Mouse (Mus musculus): ENCODE measurements around the gene Ufl1. TPM values are rescaled to one million over a fixed set of nuclear protein-coding genes. Genes with fewer than 3 reads are reported as not detected.
A peak's percentile ranks its signal among the peaks of the same experiment; 100 is the strongest.
"Not testable (repeated sequence)": the region's sequence is repeated elsewhere in the genome, so short reads cannot be mapped to it uniquely, and the experiment has no call there.

Ufl1 gene
- 10 to 100 TPM; 31.1 to 34.6 TPM for total RNA-seq (2021)

GRCm38 (mm10) chr4:25281671-25282038, at the start of gene Ufl1:
Gene Ufl1, minus strand, starts transcription at chr4:25281821.
- intact Hi-C loops (cut with DNase I): loop anchor here (10.0 kb wide), 1 partner anchor 513 kb away; no protein-coding TSS in a partner anchor

DNA sequence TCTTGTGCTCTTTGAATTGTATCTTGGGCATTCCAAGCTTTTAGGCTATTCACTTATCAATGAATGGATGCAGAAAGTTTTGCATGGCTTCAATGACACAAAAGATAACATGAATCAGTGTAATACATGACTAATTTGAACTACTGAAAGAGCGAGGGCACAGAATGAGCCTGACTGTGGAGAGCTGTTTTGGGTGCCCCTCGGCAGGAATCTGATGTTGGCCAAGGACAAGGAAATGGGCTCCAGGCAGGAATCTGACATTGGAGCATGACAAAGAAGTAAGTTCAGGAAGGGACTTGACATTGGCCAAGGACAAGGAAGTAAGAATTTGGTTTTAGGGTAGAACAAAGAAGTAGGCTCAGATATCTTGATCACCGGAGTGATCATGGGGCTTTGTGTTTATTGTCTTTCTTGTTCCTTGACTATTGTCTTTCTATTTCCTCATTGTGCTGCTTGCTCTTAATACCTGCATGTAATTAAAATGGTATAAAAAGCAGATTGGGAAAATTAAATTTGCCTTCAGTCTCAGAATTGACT, 44.1 kb upstream of the Ufl1 start:
- intact Hi-C loops (cut with DNase I): no loop called here

More at GRCm38 (mm10) chr4:25281671-25282038, at the start of gene Ufl1:
- peak; percentile 95 to 97 for DNase-seq (ENCODE audit: extremely low spot score in 1 of 2, low spot score in 2 of 2)

DNA sequence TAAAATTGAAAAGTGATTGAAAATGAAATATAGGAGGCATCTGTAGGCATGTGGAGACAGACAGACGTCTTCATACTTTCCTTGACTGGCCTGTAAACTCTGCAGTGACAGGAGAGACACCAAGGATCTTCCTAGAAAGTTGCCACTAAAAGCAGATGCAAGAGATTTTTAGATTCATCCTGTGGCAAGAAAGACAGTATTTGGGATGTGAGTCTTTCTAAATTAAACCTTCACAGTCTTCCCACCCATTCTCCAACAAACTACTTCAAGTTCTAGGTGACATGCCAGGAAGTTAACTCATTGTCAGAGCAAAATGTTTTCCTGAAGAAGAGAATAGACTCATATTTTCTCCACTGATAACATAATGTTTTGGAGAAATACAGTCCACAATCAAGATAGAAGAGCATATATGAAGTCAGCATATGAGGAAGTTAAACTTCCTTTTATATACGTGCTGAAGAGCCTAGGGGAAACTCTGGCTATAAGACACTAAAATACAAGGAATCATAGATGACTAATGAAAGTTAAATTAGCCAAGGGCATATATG, 41.1 kb upstream of the Ufl1 start:
- intact Hi-C loops (cut with DNase I): no loop called here
- no peak for DNase-seq (ENCODE audit: extremely low spot score in 1 of 2, low spot score in 2 of 2)

More for the DNA sequence above, 44.1 kb upstream of the Ufl1 start:
- no peak for DNase-seq (ENCODE audit: extremely low spot score in 1 of 2, low spot score in 2 of 2)

DNA sequence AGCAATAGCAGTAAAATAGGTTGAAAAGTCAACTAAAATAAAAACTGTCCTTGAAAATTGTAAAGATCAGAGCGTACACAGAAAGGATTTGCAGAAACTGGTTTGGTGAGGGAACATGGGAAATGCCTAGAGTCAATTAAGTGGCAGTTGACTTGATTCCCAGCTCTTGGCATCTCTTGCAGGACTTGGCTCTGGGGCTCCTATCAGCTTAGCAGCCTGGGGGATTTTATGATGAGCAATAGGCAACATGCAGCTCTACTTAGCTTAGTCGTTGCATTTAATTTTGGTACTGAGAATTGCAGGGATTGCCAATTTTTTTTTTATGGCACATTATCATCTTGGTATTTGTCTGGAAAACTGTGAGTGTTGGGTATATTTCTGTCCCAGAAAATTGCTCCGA, 32.1 kb upstream of the Ufl1 start:
- no peak for DNase-seq (ENCODE audit: extremely low spot score in 1 of 2, low spot score in 2 of 2)
- intact Hi-C loops (cut with DNase I): no loop called here

DNA sequence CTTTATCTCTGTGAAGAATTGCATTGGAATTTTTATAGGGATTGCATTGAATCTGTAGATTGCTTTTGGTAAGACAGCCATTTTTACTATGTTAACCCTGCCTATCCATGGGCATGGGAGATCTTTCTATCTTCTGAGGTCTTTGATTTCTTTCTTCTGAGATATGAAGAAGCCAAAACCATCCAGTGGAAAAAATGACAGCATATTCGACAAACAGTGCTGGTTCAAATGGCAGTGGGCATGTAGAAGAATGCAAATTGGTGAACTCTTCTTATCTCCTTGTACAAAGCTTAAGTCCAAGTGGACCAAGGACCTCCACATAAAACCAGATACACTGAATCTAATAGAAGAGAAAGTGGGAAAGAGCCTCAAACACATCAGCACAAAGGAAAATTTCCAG, 3.4 kb upstream of the Ufl1 start:
- not testable (repeated sequence) for DNase-seq (ENCODE audit: extremely low spot score in 1 of 2, low spot score in 2 of 2)
- intact Hi-C loops (cut with DNase I): loop anchor here (10.0 kb wide), 1 partner anchor 510 kb away; no protein-coding TSS in a partner anchor

DNA sequence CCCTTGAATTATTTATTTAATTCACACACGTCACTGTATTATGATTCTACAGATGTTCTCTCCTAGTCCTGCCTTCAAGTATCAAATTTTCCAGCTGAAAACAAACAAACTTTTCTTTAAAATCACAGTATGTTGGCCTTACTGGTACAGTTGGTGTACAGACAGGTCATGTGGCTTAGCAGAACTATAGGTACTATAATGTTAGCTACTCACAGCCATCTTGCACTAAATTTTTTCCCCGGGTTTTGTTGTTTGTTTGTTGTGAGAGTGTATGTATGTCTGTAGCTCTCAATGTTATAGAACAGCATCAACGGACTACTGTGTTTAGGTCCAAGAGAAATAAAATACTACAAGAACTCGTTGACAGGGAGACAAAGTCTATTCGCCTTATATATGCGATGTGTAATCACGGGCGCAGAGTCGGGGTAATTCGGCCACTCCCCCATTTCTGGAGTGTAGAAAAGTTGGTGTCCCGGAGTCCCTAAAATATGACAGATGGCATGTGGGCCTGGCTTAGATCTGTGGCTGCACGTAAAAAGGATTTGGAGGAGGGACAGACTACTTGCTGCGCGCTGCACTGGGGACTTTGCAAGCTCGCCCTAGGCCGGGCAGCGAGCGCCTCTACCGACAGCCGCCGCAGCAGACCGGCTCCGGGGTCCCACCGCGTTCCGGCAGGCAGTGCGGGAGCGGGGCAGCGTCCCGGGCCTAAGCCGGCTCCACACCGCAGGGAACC, 517 bp downstream of the Ufl1 start:
- no peak for DNase-seq (ENCODE audit: extremely low spot score in 1 of 2, low spot score in 2 of 2)
- intact Hi-C loops (cut with DNase I): loop anchor here (10.0 kb wide), 1 partner anchor 514 kb away; no protein-coding TSS in a partner anchor

DNA sequence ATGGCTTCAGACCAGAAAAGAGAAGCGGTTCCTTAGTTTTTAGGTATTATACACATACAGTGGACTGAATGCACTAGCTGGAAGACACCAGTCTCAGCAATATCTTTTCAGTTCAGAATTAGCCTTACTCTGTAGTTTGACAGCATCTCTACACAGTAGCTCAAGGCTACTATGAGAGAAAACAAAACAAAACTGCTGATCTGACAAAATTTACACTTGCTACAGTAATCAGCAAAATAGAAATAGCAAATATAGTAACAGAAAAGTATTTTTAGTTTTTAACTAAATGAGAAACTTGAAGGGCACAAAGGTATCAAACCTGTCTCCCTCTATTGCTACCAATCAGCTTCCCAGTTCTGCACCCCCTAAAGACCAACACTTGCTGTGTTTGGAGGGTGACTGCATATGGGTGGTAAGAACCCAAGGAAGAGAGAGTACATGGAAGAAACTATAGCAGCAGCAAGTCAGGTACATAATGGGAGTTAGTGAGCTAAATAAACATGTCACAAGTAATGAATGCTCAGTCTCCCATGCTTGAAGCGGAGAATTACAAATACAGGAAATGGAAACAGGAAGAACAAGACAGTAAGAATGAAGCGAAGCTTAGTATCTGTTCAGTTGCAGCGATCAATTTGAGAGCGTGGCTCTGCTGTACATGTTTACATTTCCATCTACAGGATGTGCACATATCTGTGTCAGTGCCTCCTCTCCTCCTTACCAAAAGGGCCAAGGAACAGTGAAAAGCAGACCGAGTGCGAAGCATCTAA, 8.6 kb downstream of the Ufl1 start:
- intact Hi-C loops (cut with DNase I): no loop called here

DNA sequence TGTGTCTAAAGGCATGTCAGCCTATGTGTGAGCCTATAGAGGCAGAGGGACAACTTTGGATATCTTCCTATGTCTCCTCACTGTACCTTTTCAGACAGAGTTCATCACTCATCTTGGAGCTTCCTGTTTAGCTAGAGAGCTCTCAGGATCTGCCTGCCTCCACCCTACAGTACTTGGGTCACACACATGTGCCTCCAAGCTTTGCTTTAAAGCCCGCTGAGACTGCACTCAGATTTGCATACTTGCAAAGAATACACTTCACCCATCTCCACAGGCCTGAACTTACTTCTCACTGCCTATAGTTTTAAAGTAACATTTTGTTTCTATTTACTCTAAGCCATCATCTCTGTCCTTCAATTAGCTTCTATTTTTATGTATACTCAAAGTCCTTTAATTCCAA, 9.7 kb downstream of the Ufl1 start:
- intact Hi-C loops (cut with DNase I): no loop called here
- no peak for DNase-seq (ENCODE audit: extremely low spot score in 1 of 2, low spot score in 2 of 2)

More for the DNA sequence above, 8.6 kb downstream of the Ufl1 start:
- no peak for DNase-seq (ENCODE audit: extremely low spot score in 1 of 2, low spot score in 2 of 2)

DNA sequence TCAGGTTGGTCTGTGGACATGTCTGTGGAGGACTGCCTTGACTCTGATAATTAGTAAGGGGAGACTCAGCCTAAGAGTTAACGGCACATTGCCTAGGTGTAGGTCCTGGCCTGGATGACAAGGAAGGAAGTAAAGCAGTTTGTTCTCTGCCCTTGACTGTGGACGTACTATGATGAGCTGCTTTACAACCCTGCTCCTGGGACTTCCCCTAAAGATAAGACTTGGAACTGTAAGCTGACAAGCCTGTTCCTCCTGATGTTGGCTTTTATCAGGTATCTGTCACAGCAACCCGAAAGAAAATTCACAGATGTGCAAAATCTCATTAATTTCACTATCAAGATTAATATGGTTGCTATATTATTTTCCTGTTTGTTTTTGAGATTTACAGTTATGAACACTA, 14.5 kb downstream of the Ufl1 start:
- DNase-seq (ENCODE audit: extremely low spot score in 1 of 2, low spot score in 2 of 2): no peak
- intact Hi-C loops (cut with DNase I): no loop called here

DNA sequence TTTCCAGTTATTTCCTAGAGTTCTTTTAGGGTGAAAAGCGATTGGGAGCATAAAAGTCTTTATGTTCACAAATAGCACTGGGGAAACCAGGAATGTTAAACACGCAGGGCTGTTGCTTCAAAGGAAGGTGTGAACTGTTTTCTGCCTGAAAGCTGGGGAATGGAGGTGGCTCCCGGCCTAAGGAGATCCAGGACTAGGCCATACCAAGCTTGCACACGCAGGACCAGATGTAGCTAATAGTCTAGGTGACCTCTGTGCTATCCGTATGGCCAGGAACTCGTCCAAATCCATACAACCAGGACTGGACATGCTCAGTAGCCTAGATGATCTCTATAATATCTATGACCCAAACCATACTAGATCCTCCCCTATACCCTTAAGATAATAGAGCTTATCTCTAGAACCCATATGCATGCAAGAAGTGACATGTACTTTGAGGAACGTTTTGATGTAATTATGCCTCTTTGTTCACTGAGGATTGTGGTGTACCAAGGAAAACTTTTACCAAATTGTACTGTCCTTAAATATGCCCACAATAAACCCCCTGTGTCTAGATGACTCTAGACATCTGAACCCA, 23.7 kb downstream of the Ufl1 start:
- intact Hi-C loops (cut with DNase I): no loop called here

DNA sequence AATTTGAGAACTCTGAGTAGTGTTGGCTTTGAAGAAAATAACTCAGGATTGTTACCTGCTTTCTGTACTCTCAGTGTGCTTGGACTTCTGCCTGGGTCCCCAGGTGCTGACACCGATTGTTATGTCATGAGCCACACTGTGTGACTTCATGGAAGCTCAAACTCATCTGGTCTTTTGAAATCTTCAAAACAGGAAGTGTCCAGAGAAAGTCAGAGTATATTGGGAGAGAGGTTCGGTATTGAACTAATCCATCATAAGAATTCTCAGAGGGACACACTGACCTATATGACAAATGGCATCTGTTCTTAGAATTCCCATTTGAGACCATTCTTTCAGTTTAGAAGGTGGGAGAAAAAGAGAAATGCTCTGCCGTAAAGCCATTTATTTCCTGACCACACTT, 38.8 kb downstream of the Ufl1 start, which contains the start of gene Fhl5:
Fhl5 (minus strand) TSS at position 101 of the 400 bp plus-strand sequence.
- intact Hi-C loops (cut with DNase I): no loop called here

More for the DNA sequence above, 23.7 kb downstream of the Ufl1 start:
- no peak for DNase-seq (ENCODE audit: extremely low spot score in 1 of 2, low spot score in 2 of 2)

DNA sequence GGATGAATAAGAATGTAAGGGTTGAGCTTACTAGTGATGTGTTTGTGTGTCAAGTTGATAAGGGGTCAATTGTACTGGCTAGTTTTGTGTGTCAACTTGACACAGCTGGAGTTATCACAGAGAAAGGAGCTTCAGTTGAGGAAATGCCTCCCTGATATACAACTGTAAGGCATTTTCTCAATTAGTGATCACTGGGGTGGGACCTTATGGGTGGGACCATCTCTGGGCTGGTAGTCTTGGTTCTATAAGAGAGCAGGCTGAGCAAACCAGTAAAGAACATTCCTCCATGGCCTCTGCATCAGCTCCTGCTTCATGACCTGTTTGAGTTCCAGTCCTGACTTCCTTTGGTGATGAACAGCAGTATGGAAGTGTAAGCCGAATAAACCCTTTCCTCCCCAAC, 46.0 kb downstream of the Ufl1 start:
- intact Hi-C loops (cut with DNase I); DNase-seq (ENCODE audit: extremely low spot score in 1 of 2, low spot score in 2 of 2): not testable (repeated sequence)

More for the DNA sequence above, 38.8 kb downstream of the Ufl1 start, which contains the start of gene Fhl5:
- no peak for DNase-seq (ENCODE audit: extremely low spot score in 1 of 2, low spot score in 2 of 2)

- intact Hi-C loops (cut with DNase I); DNase-seq (ENCODE audit: extremely low spot score in 1 of 2, low spot score in 2 of 2): not testable (repeated sequence)
These were observed 47.9 kb downstream of the Ufl1 start for GRCm38 (mm10) chr4:25233767-25234166.

DNA sequence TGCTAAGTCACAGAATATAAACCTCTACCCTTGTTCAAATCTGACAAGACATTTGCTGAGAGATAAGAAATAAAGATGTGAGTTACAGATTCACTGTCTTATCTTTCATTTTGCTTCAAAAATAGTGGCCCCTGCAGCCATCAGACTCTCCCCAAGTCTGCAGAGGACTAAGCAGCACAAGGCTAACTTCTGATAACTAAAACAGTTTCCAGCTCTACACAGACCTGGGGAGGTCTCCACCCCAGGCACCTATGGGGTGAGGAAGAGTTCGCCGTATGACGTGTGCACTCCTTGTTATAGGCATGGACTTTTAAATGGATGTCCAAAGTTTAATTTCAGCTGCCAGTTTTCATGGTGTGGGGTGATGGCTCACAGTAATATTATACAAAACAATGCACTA, 49.1 kb downstream of the Ufl1 start:
- intact Hi-C loops (cut with DNase I): no loop called here

DNA sequence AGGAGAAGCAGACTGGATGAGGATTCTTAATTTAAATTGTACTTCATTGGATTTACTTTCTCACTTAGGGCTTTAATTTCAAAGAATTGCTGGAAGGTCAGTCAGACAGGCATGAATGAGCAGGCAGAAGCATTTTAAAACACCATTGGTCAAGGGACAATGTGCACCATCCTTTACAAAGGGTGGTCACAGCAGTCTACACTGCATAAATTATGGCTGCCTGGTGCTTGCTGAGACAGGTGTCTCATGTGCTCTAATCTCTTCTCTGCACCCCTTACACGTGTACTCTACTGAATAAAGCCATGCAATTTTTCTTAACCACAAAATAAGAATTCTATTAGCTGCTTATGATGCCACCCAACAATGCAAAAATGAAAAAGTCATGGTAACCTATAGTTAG, 54.1 kb downstream of the Ufl1 start:
- intact Hi-C loops (cut with DNase I): no loop called here
- DNase-seq (ENCODE audit: extremely low spot score in 1 of 2, low spot score in 2 of 2): no peak

More for the DNA sequence above, 49.1 kb downstream of the Ufl1 start:
- DNase-seq (ENCODE audit: extremely low spot score in 1 of 2, low spot score in 2 of 2): no peak

DNA sequence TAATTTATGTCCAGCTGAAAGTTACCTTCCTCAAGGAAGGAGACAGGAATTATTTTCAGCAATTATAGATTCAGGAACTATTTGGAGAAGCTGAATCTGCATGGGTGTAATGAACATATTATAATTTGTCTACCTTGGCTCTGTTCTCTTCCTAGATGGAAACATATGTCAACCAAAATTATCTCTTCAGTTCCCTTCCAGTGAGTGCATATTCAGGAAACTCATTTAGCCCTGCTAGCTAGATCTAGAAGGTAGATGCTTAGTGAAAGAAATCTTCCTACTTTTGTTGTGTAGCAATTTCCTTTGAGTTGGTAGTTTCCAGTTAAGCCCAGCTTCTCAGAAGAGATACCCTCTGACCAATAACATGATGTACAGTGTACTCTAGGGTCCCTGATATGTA, 59.7 kb downstream of the Ufl1 start:
- intact Hi-C loops (cut with DNase I): no loop called here

DNA sequence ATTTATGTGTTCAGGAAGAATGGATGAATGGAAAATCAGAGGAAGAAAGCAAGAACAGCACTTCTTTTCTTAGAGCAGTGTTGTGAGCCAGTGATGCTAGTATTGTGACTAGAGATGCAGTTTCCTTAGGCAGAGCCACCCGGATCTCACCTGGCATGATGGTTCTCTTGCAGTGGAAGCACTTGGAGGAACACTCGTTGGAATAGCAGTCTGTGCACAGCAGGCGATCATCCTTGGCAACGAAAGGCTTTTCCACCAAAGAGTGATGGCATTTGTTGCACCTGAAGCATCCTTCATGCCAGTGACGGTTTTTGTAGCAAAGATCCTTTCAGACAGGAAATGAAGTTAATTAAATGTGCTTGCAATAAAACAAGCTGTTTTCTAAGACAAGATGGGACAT, 68.2 kb downstream of the Ufl1 start:
- intact Hi-C loops (cut with DNase I): no loop called here
- DNase-seq (ENCODE audit: extremely low spot score in 1 of 2, low spot score in 2 of 2): no peak

More for the DNA sequence above, 59.7 kb downstream of the Ufl1 start:
- DNase-seq (ENCODE audit: extremely low spot score in 1 of 2, low spot score in 2 of 2): no peak

GRCm38 (mm10) chr4:25206166-25206565, 75.5 kb downstream of the Ufl1 start:
- intact Hi-C loops (cut with DNase I): no loop called here
- DNase-seq (ENCODE audit: extremely low spot score in 1 of 2, low spot score in 2 of 2): no peak

Data from left cerebral cortex, postnatal 10 days (tissue).